Mouse (Mus musculus) liver, adult (tissue): Measurements from ENCODE around the gene Ncln.

Experiments
- GATA4 ChIP-seq: IDR thresholded peaks from 2 replicates; pipeline ENCODE4 v1.6.1; 2014; ENCODE audit warnings: mild to moderate bottlenecking, low read length; ENCODE audit not compliant: insufficient replicate concordance

The Ncln gene

DNA sequence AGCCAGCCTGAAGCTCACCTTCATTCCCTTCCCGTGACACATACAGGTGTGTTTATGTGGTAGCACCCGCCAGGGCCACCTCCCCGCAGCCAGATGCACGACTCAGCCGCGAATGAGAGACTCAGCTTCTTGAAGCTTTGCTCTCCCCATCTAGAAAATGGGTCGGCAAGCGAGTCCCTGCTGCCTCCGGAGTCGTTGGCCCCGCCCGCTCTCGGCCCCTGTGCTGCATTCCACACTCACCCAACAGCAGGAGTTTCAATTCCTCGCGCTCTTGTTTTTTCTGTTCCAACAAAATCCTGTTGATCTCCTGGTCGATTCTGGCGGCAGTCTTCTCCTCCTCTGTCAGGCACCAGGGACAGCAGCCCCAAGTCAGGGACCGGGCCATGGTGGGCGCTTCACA lies 27.4 kb upstream of the Ncln start:
- TF ChIP-seq GATA4, result no peak

DNA sequence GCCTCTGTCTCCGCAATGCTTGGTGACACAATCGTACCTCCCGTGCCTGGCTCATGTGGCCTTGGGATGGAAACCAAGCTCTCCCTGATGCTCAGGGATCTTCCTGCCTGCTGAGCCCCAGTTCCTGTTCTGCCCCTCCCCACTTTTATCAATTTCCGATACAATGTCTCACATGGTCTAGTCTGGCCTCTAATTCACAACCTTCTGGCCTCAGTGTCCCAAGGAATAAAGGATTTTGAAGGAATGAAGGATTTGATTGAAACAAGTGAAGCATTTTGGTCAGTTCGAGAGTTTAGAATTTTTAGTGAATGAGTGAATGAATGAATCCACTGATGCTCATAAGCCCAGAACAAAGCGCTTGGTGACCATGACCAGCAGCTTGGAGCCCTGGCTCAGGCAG lies 26.9 kb upstream of the Ncln start:
- no peak for TF ChIP-seq GATA4

DNA sequence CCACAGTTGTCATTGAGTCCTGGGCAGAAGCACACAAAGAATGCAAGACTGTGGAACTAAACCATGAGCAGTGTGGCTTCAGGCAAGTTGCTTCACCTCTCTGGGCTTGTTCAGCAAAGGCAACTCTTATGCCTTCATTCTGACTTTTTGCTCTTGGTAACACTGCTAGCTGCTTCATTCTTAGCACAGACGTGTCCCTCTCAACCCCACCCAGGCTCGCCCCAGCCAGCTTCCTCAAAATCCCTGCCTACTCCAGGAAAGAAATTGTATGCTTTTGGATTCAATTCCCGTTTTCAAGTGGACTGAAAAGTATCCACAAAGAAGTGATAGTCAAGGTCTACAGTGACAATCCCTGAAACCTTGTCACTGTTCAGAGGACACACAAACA lies 23.8 kb upstream of the Ncln start:
- no peak for TF ChIP-seq GATA4

DNA sequence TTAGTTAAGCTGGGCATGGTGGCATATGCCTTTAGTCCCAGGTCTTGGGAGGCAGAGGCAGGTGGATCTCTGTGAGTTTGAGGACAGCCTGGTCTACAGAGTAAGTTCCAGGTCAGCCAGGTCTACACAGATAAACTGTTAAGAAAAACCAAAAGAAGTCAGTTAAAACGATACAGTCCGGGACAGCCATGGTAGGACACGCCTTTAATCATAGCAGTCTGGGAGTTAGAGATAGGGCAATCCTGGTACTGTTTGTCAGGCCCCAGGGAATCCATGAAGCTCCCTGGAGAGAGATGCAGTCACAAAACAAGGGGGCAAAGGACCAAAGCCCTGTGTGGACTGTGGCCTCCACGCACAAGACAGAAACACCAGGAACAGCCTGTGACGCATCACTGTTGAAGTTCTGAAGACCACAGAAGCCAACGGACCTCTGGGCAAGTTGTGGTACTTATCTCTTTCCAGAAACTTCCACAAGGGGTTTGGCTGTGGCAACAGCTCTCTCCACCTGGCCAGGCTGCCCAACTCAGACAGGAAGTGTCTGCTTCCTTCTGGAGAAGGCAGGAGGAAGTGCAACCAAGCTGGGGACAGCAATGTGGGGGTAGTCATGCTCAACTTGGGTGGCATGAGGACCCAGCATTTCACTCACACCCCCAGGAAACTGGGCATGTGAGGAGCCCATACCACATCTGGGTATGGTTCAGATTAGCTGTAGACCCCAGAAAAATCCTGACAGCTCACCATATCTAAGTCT lies 23.2 kb upstream of the Ncln start:
- no peak for TF ChIP-seq GATA4

DNA sequence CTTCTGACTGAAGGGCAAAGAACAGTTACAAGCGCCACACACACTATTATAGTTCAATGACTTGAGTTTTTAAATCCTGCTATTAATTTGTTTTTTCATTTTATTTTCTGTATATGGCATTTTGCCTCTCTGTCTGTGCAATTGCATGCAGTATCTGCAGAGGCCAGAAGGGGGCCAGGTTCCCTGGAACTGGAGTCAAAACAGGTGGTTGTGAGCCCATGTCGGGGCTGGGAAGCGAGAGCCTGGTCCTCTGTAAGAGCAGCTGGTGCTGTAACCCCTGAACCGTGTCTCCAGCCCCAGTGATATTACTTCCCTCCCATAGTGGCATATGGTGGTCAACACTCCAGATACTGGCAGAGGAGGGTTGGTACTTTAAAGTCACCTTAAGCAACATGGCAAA lies 22.4 kb upstream of the Ncln start:
- no peak for TF ChIP-seq GATA4

DNA sequence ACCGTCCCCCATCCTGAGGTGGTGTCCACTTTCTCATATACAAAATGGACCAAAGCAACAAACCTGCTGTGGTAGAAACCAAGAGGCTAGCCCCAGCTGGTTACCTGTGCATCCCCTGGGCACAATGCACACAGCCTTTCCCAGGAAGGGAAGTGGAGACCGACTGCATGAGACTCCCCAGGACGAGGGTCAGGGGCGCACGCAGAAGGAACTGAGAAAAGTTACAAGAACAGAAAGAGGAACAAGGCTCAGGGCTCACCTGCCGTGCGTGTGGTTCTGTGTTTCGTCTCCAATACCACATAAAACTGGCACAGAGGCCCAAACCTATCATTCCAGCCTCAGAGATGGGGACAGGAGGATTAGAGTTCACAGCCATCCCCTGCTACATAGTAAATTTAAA lies 21.0 kb upstream of the Ncln start:
- TF ChIP-seq GATA4, result no peak

DNA sequence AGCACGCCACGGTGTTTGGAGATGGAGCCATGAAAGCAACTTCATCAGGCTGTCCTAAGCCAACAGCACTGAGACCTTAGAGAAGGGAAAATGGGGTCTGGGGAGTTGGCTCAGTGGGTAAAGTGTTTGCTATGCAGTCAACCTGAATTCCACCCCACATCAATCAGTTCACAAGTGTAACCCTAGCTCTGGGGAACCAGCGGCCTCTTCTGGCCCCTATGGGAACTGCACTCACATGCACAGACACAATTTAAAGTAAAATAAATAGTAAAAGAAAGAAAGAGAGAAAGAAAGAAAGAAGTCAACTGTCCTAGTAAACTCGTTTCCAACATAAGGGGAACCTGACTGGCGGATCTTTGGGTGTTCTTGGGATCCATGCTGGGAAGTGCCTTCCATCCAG lies 17.6 kb upstream of the Ncln start:
- no peak for TF ChIP-seq GATA4

DNA sequence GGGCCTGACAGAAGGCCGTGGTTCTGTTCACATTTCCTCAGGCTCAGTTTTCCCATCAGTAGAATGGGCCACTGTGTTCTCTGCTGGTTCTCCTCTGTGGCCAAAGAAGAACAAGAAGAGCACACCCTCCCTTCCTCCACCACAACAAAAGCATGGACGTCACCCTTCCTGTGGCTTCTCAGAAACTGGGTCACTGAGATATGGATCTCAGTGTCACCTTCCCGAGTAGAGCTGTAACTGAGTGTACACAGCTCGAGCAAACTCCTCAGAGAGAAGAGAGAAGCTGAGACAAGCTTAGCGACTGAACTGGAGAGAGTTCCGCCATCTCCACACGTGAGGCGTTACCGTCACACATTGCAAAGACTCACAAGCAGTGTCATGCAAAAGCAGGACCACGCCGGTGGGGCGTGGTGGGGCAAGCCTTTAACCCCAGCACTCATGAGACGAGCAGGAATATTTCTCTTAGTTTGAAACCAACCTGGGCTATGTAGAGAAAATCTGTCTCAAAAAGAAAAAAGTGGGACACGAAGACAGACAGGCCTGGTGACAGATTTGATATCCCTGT lies 14.1 kb upstream of the Ncln start:
- TF ChIP-seq GATA4, result no peak

DNA sequence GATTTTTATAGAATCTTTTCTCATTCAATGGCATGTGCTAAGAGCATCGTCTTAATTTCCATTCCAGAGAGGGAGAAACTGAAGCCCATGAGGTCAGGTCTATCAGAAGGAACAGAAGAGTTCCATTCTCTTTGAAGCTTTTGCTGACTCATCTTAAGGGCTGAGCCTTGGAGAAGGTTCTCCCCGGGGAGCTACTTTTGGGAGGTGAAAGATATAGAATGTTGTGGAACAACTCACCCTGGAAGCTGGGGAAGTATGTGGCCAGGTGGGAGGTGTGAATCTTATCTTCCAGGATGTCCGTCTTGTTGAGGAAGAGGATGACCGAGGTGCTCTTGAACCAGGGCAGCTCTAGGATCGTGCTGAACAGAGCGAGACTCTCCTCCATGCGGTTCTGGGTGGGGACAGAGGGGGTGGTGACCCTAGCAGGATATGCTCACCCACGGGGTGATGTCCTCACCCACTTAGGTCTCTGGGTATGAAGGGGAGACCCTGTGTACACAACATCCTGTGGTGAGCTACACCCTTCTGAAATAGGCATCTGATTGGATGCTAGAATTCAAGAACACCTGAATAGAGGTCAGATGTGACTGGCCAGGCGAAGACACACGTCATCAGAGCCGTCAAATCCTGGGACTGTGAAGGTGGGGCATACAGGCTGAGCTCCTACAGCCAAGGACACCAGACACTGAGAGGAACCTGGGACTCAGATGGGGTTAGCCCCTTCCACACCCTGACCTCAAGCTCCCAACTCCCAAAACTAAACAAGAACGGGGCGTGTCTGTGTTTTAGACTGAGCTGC lies 11.7 kb upstream of the Ncln start:
- no peak for TF ChIP-seq GATA4

DNA sequence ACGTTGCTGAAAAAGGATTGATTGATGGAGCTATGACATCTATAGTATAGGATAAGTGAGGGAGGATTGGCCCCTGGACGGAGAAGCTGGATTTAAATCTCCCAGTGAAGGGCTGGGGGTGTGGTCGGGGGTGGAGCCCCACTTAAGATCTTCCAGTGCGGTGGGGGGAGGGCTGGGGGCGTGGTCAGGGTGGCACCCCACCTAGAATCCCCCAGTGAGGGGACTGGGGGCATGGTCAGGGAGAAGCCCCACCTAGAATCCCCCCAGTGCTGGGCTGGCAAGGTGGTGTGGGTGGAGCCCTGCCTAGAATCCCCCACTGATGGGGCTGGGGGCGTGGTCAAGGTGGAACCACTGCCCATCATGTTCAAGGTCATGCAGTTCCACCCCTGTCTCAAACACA lies 10.9 kb upstream of the Ncln start:
- no peak for TF ChIP-seq GATA4

DNA sequence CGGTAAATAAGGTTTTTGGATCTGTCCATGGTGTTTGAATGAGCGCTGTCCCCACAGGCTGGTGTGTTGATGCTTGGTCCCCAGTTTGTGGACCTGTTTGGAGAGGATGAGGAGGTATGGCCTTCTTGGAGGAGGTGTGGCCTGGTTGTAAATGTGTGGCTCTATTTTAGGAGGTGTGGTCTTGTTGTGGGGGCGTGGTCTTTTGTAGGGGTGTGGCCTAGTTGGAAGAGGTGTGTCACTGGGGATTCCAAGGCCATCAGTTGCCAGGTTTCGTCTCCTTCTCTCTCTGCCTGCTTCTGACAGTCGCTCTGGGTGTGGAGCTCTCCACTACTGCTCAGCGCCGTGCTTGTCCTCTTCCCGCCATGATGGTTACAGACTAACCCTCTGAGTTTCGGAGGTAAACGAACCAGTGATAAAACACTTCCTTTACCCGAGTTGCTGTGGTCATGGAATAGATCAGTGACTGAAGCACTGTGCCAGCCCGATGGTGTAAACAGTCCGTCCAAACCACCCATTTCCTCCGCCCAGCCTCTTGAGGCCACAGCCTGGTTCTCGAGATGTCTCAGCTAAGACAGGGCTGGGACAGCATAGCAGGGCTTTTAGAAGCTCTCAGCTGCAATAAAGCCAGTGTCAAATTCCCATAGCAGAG lies 8.9 kb upstream of the Ncln start:
- no peak for TF ChIP-seq GATA4

DNA sequence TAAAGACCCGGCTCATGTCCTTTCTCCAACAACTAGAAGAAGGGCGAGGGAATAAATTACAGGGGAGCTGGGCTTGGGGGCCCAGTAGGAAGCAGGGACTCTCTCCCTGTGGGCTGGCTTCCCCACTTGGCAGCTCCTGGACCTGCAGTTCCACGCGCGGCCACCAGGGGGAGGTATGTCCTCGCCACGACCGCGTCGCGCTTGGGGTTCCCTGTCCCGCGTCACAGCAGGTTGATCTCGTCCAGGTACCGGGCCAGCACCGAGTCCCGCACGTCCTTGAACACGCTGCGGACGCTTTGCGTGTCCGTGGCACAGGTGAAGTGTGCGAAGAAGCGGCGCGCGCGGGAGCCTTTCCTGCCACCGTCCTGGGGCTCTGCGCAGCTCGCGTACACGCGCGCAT lies 6.5 kb upstream of the Ncln start:
- TF ChIP-seq GATA4, result no peak

DNA sequence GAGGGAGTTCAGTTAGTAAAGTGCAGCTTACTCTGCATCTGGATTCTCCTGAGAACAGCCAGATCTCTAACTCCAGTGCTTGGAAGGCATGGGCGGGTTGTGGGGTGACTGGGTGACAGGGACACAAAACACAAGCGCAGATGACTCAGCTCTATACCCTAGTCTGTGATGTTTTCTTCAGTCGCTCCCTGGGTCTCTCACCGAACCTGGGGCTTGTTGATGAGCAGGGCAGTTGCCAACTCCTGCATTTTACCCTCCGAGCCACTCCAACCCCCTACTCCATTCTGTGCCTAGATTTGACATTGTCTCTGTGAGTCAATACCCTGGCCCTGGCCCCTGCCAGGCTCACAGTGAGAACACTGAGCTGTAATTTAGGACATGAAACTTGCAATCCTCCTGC lies 5.7 kb upstream of the Ncln start:
- TF ChIP-seq GATA4, result no peak

DNA sequence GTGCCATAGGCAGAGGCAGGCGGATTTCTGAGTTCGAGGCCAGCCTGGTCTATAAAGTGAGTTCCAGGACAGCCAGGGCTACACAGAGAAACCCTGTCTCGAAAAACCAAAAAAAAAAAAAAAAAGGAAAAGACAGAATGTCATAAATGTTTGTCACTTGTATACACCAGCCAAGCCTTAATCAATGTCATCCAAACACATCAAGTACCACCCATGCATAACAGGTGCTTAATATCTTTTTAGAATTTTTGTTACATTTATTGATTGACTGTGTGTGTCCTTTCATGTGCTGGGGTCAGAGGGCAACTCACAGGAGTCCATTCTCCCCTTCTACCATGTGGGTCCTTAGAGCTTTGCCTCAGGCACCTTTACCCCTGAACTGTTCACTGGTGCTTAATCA lies 3.8 kb upstream of the Ncln start, which contains the start of gene S1pr4:
Gene S1pr4, minus strand, starts transcription at position 101 of the 400 bp plus-strand sequence.
- TF ChIP-seq GATA4, result no peak

DNA sequence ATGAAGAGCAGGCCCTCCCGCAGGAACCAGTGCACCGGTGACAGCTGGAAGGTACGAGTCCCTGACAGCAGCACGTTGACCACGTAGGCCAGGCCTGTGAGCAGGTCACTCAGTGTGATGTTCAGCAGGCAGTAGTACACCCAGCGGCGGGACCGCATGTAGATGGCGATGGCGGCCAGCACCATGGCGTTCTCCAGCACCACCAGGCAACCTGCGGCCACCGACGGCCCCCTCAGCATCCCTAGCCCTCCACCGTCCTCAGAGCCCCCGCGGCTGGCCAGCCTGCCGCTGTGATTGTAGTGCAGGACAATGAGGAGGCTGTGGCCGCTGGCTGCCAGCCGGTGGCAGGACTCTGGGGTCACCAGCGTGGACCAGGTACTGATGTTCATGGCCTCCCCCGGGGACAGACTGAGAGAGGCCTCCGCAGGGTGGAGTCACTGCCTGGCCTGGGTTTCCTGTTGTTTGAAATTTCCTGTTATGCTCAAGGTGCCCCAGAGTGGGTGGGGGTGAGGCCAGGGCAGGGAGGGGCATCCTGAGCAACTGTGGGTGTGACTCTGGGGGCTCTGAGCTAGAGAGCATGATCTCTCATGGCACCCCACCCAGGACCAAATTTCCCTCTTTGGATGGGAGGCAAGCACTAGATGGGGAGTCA lies 3.2 kb upstream of the Ncln start:
- no peak for TF ChIP-seq GATA4
